Mouse (Mus musculus) embryo, embryonic 9.5 days (tissue): ENCODE measurements around the gene Hoxa3.
A peak's percentile ranks its signal among the peaks of the same experiment; 100 is the strongest.

Source experiments
- DNase-seq: peaks from one replicate; pipeline ENCODE4 v3.0.0-alpha.2; 2017; ENCODE audit errors: extremely low spot score

Gene Hoxa3

DNA sequence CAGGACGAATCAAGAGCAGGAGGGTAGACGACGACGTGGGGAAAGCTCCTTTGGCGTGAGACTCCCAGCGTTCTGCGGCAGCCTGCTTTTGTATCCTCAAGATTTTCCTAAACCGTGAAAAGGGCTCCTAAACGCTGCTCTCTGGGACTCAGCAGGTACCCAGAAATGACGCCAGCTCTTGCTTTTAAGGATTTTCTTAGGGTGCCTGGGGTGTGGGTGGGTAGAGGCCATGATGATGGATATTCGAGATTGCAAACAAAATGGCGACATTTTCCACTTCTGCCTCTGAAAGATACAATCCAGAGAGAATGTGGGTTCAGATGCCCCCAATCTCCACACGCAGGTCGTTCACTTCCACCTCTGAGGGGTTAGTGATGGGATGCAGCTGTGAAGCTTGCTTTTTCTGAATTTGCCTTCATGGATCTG is 45.4 kb downstream of the Hoxa3 start:
- DNase-seq: no peak

GRCm38 (mm10) chr6:52167176-52167575 is 46.0 kb downstream of the Hoxa3 start:
- DNase-seq: peak; percentile 51

- DNase-seq: peak; percentile 73
Measured at GRCm38 (mm10) chr6:52166431-52167077, 46.6 kb downstream of the Hoxa3 start.

DNA sequence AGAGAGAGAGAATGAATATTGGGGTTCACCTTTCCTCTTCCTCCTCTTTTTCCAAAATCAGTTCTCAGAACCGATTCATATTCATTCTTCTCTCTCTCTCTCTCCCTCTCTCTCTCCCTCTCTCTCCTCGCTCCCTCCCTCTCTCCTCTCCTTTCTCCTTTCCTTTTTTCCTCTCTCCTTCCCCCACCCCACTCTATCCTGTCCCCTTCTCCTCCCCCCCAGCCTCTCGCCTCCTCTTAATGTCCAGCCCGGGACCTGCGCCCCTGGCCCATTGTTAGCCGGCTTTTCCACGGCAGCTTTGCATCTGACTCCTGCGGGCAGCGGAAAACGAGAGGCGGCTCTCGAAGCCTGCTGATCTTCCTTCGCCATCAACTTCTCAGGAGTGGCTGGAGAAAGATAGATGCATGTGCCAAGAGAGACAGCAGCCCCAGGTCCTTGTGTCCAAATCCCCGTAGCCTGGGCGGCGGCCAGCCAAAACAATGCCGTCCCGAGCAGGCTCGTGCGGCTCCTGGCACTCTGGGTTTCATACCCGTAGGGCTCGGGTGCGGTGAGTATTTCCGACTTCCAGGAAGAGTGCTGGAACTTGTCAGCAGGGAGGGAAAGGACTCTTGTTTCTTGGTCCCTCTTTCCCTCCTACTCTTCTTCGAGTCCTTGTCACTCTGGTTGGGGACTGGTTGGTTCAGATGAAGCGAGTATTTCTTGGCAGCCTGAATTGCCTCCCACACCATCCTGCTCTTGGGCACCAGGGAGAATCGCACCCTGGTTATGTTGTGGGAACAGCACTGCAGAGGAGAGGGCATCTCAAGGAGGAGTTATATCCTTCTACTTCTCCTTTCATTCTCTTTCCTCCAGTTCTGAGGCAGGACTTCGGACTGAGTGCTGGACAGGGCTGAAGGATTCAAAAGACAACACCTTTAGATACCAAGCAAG is 47.4 kb downstream of the Hoxa3 start:
- peak; percentile 68 for DNase-seq

DNA sequence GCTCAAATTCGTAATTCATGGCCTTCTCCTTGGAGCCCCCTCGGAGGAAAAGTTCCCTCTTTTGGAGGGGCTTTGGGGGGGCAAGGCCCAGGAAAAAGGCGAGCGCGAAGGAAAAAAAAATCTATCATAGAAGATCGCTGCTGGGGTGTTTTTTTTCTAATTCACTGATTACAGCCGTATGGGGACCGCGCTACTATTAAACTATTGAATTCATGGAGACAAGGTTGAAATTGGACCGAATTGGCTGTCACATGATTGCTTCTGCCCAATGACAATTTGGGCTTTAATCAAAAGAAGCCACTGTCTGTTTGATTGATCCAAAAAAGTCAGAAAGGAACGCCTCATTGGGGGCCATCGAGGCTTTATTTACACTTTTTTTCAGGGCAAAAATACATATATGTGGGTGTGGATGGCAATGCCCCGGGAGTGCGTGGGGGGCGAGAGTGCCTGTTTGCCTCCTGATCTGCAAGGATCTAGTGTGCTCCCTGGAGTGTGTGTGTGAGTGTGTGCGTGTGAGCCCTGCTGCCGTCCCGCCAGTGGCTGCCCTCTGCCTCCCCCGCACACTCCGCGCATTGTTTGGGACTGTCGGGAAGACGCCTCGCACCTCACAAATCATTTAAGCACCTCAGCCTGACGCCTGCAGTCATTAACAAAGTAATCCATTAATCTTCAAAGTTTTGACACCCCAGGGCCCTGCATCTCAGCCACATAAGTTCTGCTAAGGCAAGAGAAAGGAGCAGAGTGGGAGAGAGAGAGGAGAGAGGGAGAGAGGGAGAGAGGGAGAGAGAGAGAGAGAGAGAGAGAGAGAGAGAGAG is 48.3 kb downstream of the Hoxa3 start, which contains the start of gene Hoxa2:
Gene Hoxa2 (minus strand): TSS at position 206 of the 815 bp plus-strand sequence.
- DNase-seq: peak; percentile 85

DNA sequence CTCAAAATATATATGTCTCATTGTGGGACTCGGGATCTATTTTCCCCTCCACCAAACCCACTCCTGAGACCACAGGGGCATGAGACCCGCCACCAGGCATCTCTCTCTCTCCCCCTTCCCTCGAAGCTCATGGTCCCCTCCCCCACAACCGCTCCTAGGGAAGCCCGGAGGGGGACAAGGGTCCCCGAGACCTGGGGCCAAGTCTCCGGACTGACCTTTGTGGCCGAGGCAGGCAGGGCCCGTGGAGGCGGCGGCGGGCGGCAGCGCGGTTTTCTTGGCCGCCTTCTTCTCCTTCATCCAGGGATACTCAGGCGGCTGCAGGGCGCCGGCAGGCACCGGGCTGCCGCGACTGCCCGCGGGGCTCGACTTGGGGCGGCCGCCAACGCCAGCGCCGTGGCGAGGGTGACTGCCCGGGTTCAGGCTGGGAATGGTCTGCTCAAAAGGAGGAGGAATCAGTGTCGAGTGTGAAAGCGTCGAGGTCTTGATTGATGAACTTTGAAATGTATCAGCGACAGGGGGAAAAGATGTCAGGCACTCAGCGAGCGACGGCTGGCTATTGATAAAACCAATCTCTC is 49.0 kb downstream of the Hoxa3 start:
- no peak for DNase-seq

GRCm38 (mm10) chr6:52163366-52164031 is 49.6 kb downstream of the Hoxa3 start:
- DNase-seq: peak; percentile 82

GRCm38 (mm10) chr6:52162611-52163365 is 50.3 kb downstream of the Hoxa3 start:
- DNase-seq: peak; percentile 75

DNA sequence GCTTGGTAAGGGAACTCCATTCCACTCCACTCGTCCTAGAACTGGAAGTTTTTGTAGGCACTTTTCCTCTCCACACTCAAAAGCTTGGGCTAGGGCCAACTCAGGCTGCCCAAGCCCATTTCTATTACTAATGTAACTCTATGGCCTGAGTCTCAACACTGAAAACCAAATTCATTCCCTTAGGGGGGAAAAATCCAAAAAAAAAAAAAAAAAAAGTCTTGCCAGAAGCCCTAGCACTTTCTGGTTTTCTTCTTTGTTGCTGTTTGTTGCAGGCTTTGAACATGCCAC is 51.1 kb downstream of the Hoxa3 start:
- no peak for DNase-seq

DNA sequence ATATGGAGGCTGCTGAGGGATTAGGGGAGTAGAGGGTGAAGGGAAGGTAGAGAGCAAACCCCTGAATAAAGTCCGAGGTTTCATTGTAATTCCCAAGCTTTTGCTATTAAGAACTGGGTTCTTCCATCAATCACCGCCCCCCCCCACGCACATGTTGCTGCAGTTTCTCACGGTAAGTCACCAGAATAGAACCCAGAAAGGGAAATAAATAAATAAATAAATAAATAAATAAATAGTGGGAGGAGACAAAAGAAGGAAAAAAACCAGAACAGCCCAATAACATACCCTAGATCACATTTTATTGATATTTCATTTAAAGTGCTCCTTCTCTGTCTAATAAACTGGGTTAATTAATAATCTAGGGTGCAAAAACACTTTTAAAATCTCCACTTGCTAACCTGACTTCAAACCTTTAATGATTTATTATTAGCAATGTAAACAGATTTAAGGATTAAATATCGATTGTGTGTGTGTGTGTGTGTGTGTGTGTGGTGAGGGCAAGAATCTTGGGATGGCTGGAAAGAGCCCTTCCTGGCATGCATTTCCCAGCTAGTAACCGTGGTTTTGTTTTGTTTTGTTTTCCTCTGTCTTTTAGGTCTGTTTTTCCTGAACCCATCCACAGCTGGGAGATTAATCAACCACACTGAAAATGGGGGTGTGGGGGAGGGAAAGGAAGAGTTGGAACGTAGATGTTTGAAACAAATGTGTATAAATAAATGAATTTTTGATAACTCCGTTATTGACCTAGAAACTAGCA is 51.6 kb downstream of the Hoxa3 start:
- DNase-seq: peak; percentile 52

DNA sequence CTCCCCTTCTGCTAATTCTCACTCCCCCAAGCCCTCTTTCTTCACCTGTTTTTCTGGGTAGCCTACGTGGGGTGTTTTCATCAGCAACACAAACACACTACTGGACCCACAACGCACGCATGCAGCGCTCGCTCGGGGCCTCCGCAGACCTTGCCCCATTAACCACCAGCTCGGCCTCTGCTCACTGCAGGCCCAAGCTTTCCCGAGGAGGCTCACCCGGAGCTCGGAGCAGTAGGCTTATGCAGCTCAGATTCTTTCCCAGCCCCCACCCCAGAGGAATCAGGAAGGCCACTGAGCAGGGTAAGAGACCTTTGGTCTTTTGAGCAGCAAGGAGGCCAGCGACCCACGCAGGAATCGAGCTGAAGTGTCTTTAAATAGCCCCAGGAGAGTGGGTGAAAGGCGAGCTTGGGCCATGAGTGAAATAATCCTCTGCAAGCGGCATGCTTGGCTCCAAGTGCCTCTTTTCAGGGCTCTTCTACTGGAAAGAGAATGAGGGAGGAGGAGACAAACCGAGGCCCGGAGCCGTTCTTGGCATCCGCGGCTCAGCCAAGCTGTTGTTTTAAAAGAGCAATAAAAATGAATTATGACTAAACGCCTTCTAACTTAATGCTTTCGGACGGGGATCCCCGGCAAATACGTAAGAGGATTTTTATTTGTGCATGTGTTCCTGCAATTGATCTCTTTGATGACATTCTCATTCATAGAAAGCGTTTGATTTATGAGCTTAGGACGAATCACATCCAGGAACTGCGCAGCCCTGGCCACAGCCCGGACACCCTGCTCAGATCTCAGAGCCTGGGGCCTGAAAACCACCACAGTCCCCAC is 52.4 kb downstream of the Hoxa3 start:
- DNase-seq: peak; percentile 74

GRCm38 (mm10) chr6:52159979-52160378 is 53.2 kb downstream of the Hoxa3 start:
- peak; percentile 55 for DNase-seq

DNA sequence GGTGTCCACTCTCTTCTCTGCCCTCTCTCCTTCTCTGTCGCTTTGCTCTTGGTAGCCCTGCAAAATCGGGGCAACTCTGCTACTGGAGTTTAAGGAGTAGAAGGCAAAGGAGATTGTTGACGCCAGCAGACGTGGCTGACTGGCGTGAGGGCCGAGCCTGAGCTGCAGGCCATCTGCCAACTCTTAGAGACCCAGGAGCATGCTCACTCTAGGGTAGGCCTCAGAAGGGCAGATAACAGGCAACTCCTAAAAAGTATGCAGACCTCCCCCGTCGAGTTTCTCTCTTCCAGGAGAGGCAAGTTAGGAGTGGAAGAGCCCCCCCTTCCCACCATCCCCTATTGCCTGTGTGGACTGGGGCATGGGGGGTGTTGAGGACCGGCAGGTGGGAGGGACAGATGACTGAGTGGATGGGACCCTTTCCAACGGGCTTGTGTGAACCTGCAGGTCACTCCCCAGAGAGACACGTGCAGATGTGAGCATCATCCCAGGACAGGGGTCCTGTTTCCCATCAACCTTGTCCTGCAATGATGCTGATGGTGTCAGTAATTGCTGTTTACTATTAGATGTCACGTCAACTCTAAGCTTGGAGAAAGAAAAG is 53.9 kb downstream of the Hoxa3 start:
- no peak for DNase-seq

DNA sequence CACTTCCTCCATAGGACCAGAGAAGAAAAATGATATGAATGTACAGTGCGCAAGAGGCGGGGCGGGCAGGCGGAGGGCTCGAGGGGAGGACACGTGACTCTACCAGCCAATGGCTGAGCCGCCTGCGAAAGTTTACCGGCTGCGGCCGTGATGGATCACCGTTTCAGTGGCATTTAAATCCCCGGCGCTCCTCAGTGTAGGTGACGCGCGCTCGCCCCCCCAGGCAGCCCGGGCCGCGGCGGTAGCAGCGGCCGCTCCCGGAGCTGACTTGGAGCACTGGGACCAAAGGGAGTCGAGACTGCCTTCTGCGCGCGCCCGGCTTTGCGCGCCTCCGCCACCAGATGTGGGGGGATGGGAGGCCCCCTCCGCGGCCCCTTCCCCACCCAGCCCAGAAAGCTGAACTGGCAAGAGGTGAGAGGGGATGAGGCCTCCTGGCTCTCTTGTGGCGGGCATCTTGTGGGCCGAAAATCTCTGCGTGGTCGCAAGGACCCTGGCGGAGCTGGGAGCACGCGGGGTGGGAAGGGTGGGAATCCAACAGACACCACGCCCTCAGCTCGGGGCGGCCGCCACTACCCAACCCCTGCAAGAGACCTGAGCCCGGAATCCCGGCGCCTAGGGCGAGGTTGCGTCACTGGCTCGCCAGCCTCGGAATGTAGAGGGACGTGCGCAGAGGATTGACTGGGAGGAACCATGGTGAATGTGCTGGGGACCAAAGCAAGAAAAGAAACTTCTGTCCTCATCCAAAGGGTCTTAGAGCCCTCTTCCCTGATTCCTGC is 54.7 kb downstream of the Hoxa3 start, which contains the start of gene Hoxa1:
Gene Hoxa1 (minus strand): TSS at position 42 of the 776 bp plus-strand sequence.
- DNase-seq: peak; percentile 89

DNA sequence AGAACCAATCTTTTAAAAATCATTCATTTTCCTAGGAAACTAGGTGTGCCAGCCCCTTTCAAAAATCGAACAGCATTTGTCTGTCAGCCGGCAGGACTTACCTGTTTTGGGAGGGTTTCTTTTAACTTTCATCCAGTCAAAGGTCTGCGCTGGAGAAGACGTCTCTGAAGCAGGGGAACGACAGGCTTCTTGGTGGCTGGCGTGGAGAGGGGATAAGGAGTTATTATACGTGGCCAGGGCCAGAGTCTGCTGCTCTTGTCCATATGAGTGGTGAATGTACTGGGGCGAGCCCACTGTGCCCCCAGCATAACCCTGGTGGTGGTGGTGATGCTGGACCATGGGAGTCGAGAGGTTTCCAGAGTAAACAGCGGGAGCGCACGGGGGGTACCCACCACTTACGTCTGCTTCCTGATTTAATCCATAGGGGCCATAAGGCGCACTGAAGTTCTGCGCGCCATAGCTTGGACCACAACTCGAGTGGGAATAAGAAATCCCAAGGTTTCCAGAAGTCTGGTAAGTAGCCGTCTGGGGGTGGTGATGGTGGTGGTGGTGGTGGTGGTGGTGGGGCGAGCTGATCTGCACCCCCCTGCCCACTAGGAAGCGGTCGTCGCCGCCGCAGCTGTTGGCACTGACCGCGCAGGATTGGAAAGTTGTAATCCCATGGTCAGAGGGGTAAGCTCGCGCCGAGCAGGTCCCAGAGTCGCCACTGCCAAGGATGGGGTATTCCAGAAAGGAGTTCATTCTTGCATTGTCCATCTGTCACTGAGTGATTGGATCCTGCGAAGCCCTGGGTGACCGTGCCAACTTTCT is 55.5 kb downstream of the Hoxa3 start:
- peak; percentile 30 for DNase-seq

- peak; percentile 41 for DNase-seq
Measured at GRCm38 (mm10) chr6:52156551-52157200, 56.5 kb downstream of the Hoxa3 start.
